Mouse (Mus musculus): Measurements from ENCODE around the gene Plekha8. TPM values are rescaled to one million over a fixed set of nuclear protein-coding genes. Genes with fewer than 3 reads are reported as not detected.

The Plekha8 gene
- polyA plus RNA-seq, 1 experiment from 2014 or later = 11.8 TPM

- H3K4me2 ChIP-seq = peak within 1 kb of the TSS; percentile 79
- H3K27me3 ChIP-seq (ENCODE audit: insufficient read depth, low read length) = no peaks in the 10 kb centered on the region
- DNase-seq = no peak
- H3K4me1 ChIP-seq (ENCODE audit: insufficient read depth) = peaks cover 3% of the 10 kb centered on the region; the same call in 1 of the 2 replicates
- 83% methylated on average over 4 of the region's 4 CpGs for WGBS
- no peaks in the 10 kb centered on the region for H3K36me3 ChIP-seq (ENCODE audit: insufficient read depth)
- H3K27ac ChIP-seq (ENCODE audit: low read depth) = no peak within 1 kb of the TSS
- peak within 1 kb of the TSS; percentile 88; the same call in 1 of the 2 replicates for H3K4me3 ChIP-seq (ENCODE audit: low read depth, low read length)
- no peak for TF ChIP-seq CTCF (IDR thresholded peaks at IDR 0.05; ENCODE audit: low read depth)
- ATAC-seq (ENCODE audit: insufficient read depth) = no peak
- H3K9me3 ChIP-seq (ENCODE audit: low read depth, low read length) = no peaks in the 10 kb centered on the region
- no peak within 1 kb of the TSS for H3K9ac ChIP-seq
Measured at GRCm38 (mm10) chr6:54597208-54597607, 2.3 kb downstream of the Plekha8 start, which contains the start of gene Fkbp14. Gene Fkbp14, minus strand, starts transcription at chr6:54597308.

DNA sequence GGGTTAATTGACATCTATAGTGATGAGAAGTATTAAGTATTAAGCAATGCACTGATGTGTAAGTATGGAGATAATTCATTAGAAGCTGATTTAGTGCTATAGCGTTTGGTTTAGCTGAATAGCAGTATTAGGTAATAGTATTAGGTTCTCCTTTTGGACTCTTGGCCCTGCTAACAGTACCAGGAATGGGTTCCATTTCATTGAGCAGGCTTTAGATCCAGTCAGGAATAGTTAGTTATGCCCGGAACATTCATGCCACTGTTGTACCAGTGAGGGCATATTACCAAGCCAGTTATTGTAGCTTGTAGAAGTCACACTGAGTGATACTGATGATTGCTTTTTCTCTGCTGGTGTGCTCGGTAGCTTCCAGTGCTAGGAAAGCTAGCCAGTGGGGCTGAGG is 2.8 kb downstream of the Plekha8 start:
- no peak overlapping the region for H3K4me2 ChIP-seq
- H3K27me3 ChIP-seq (ENCODE audit: insufficient read depth, low read length) = no peaks in the 10 kb centered on the region
- H3K4me3 ChIP-seq (ENCODE audit: low read depth, low read length) = no peak overlapping the region
- no peak overlapping the region for H3K27ac ChIP-seq (ENCODE audit: low read depth)
- TF ChIP-seq CTCF (IDR thresholded peaks at IDR 0.05; ENCODE audit: low read depth) = no peak
- WGBS = 86% methylated on average over 3 of the region's 3 CpGs
- ATAC-seq (ENCODE audit: insufficient read depth) = no peak
- H3K36me3 ChIP-seq (ENCODE audit: insufficient read depth) = no peaks in the 10 kb centered on the region
- no peak overlapping the region for H3K9ac ChIP-seq
- no peak for DNase-seq
- H3K4me1 ChIP-seq (ENCODE audit: insufficient read depth) = 0 out of 2 replicates have a peak, but pooled peaks cover 2% of the 10 kb centered on the region
- no peaks in the 10 kb centered on the region for H3K9me3 ChIP-seq (ENCODE audit: low read depth, low read length)

GRCm38 (mm10) chr6:54600681-54601347 is 5.9 kb downstream of the Plekha8 start:
- TF ChIP-seq CTCF (IDR thresholded peaks at IDR 0.05; ENCODE audit: low read depth) = no peak
- 0 out of 2 replicates have a peak, but pooled peaks cover 1% of the 10 kb centered on the region for H3K4me1 ChIP-seq (ENCODE audit: insufficient read depth)
- H3K9me3 ChIP-seq (ENCODE audit: low read depth, low read length) = no peaks in the 10 kb centered on the region
- WGBS = 69% methylated on average over 5 of the region's 5 CpGs
- no peak overlapping the region for H3K9ac ChIP-seq
- ATAC-seq (ENCODE audit: insufficient read depth) = no peak
- H3K27me3 ChIP-seq (ENCODE audit: insufficient read depth, low read length) = no peaks in the 10 kb centered on the region
- H3K27ac ChIP-seq (ENCODE audit: low read depth) = no peak overlapping the region
- no peak overlapping the region for H3K4me2 ChIP-seq
- H3K4me3 ChIP-seq (ENCODE audit: low read depth, low read length) = no peak overlapping the region
- H3K36me3 ChIP-seq (ENCODE audit: insufficient read depth) = no peaks in the 10 kb centered on the region
- DNase-seq = no peak

- H3K9ac ChIP-seq = no peak overlapping the region
- H3K27ac ChIP-seq (ENCODE audit: low read depth) = no peak overlapping the region
- no peak for DNase-seq
- 80% methylated on average over 2 of the region's 2 CpGs for WGBS
- H3K9me3 ChIP-seq (ENCODE audit: low read depth, low read length) = no peaks in the 10 kb centered on the region
- ATAC-seq (ENCODE audit: insufficient read depth) = no peak
- no peak overlapping the region for H3K4me2 ChIP-seq
- no peaks in the 10 kb centered on the region for H3K4me1 ChIP-seq (ENCODE audit: insufficient read depth)
- TF ChIP-seq CTCF (IDR thresholded peaks at IDR 0.05; ENCODE audit: low read depth) = no peak
- H3K27me3 ChIP-seq (ENCODE audit: insufficient read depth, low read length) = no peaks in the 10 kb centered on the region
- no peak overlapping the region for H3K4me3 ChIP-seq (ENCODE audit: low read depth, low read length)
- no peaks in the 10 kb centered on the region for H3K36me3 ChIP-seq (ENCODE audit: insufficient read depth)
Measured at GRCm38 (mm10) chr6:54602891-54603290, 8.0 kb downstream of the Plekha8 start.

DNA sequence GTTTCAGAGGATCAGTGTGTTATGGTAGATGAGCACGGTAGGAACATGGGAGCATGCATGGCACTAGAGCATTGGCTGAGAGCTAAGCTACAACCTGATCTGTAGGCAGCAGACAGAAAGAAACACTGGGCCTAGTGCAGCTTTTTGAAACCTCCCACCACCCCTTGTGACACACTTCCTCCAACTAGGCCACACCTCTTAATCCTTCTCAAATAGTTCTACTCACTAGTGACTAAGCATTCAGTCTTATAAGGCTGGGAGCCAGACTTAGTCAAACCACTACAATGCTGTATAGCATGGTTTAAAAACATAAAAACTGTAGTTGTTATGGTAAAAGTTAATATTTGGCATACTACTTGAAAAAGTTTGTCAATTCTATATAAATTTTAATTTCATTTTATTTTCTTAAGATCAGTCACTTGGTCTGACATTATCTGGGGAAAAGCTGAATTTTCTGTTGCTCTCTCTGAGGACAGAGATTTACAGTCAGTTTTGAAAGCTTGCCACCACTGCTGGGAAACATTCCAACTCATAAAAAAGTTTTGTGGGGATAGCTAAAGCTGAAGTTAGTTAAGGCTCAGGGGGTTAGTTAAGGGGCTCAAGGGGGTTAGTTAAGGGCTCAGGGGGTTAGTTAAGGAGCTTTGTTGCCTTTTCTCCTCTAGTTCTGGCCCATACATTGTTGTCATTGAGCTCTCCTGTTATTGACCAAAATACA is 9.2 kb downstream of the Plekha8 start:
- DNase-seq (peak; percentile 67), ATAC-seq (ENCODE audit: insufficient read depth) (no peak)
- H3K27me3 ChIP-seq (ENCODE audit: insufficient read depth, low read length) = no peaks in the 10 kb centered on the region
- no peak overlapping the region for H3K4me2 ChIP-seq
- H3K27ac ChIP-seq (ENCODE audit: low read depth) = no peak overlapping the region
- TF ChIP-seq CTCF (IDR thresholded peaks at IDR 0.05; ENCODE audit: low read depth) = no peak
- H3K36me3 ChIP-seq (ENCODE audit: insufficient read depth) = no peaks in the 10 kb centered on the region
- H3K4me1 ChIP-seq (ENCODE audit: insufficient read depth) = no peaks in the 10 kb centered on the region
- 93% methylated on average over 1 of the region's 1 CpGs for WGBS
- H3K9ac ChIP-seq = no peak overlapping the region
- no peaks in the 10 kb centered on the region for H3K9me3 ChIP-seq (ENCODE audit: low read depth, low read length)
- no peak overlapping the region for H3K4me3 ChIP-seq (ENCODE audit: low read depth, low read length)

DNA sequence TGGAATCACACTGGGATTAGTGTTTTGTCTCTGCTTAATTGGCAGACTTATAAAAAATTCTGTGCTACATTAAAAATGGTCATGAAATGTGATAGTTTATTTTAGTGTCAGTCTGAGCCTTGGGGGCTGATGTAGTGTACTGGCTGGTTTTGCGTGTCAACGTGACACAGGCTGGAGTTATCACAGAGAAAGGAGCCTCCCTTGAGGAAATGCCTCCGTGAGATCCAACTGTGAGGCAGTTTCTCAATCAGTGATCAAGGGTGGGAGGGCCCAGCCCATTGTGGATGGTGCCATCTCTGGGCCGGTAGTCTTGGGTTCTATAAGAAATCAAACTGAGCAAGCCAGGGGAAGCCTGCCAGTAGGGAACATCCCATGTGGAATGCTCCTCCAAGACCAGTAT is 11.3 kb downstream of the Plekha8 start:
- 54% methylated on average over 4 of the region's 4 CpGs for WGBS
- no peak for ATAC-seq (ENCODE audit: insufficient read depth)
- H3K4me1 ChIP-seq (ENCODE audit: insufficient read depth) = no peaks in the 10 kb centered on the region
- no peak for DNase-seq
- H3K36me3 ChIP-seq (ENCODE audit: insufficient read depth) = no peaks in the 10 kb centered on the region
- H3K9me3 ChIP-seq (ENCODE audit: low read depth, low read length) = no peaks in the 10 kb centered on the region
- no peak overlapping the region for H3K9ac ChIP-seq
- no peak overlapping the region for H3K27ac ChIP-seq (ENCODE audit: low read depth)
- no peak overlapping the region for H3K4me2 ChIP-seq
- H3K27me3 ChIP-seq (ENCODE audit: insufficient read depth, low read length) = no peaks in the 10 kb centered on the region
- TF ChIP-seq CTCF (IDR thresholded peaks at IDR 0.05; ENCODE audit: low read depth) = no peak
- H3K4me3 ChIP-seq (ENCODE audit: low read depth, low read length) = no peak overlapping the region

DNA sequence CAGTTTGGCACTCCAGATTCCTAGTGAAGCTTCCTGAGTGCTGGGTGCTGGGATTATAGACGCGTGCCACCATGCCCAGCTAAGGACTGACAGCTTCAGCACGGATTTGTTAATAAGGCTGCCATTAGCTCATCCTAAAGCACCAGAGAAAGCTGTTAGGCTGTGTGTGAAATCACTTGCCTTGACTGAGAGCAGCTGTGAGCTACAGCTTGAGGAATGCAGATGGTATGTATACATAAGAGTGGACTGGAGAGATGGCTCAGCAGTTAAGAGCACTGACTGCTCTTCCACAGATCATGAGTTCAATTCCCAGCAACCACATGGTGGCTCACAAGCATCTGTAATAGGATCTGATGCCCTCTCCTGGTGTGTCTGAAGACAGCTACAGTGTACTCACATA is 22.5 kb downstream of the Plekha8 start:
- Histone ChIP-seq H3K4me2 (no peak overlapping the region), H3K9me3 (ENCODE audit: low read depth, low read length) (no peaks in the 10 kb centered on the region), H3K9ac (no peak overlapping the region), H3K27ac (ENCODE audit: low read depth) (no peak overlapping the region), H3K4me3 (ENCODE audit: low read depth, low read length) (no peak overlapping the region), H3K27me3 (ENCODE audit: insufficient read depth, low read length) (no peaks in the 10 kb centered on the region), H3K36me3 (ENCODE audit: insufficient read depth) (no peaks in the 10 kb centered on the region), H3K4me1 (ENCODE audit: insufficient read depth) (0 out of 2 replicates have a peak, but pooled peaks cover 3% of the 10 kb centered on the region)
- no peak for TF ChIP-seq CTCF (IDR thresholded peaks at IDR 0.05; ENCODE audit: low read depth)
- peak; percentile 50 for DNase-seq
- ATAC-seq (ENCODE audit: insufficient read depth) = peak; percentile 66; the same call in 1 of the 2 replicates
- WGBS = 36% methylated on average over 3 of the region's 3 CpGs

All from lung, embryonic 14.5 days (tissue).